Mouse (Mus musculus): Measurements from ENCODE around the gene Anapc15. TPM values are rescaled to one million over a fixed set of nuclear protein-coding genes. Genes with fewer than 3 reads are reported as not detected.
"Not testable (repeated sequence)": the region's sequence is repeated elsewhere in the genome, so short reads cannot be mapped to it uniquely, and the experiment has no call there.

Gene Anapc15
- polyA plus RNA-seq, 1 experiment from 2014 or later = 36.3 TPM

DNA sequence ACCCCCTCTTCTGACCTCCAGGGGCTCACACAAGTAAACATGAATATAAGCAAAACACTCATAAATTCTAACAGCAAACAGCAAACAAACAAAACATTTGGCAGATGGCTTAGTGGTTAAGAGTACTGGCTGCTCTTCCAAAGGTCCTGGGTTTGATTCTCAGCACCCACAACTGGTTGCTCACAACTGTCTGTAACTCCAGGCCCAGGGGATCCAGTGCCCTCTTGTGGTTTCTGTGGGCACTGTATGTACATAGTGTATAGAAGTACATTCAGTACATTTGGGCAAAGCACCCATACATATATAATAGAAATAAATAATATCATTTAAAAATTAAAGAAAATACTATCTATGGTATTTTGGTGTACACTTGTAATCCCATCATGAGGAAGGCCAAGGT lies 39.3 kb downstream of the Anapc15 start:
- H3K4me1 ChIP-seq (ENCODE audit: control insufficient read depth, low read depth, low read length) = peaks cover 17% of the 10 kb centered on the region
- H3K36me3 ChIP-seq (ENCODE audit: control insufficient read depth, insufficient read depth) = no peaks in the 10 kb centered on the region
- no peak overlapping the region for H3K4me2 ChIP-seq (ENCODE audit: low read depth, low read length)
- H3K9ac ChIP-seq (ENCODE audit: low read depth, low read length) = no peak overlapping the region
- no peak for ATAC-seq (ENCODE audit: low read depth)
- no peak overlapping the region for H3K4me3 ChIP-seq (ENCODE audit: low read depth, low read length)
- no peak overlapping the region for H3K27ac ChIP-seq (ENCODE audit: low read length)
- H3K9me3 ChIP-seq (replicated peaks; ENCODE audit: control insufficient read depth, low read length) = no peaks in the 10 kb centered on the region
- no peaks in the 10 kb centered on the region for H3K27me3 ChIP-seq (ENCODE audit: control insufficient read depth, insufficient read depth, low read depth, low read length)

GRCm38 (mm10) chr7:101905561-101906286 lies 42.2 kb downstream of the Anapc15 start, which contains the start of gene Lamtor1:
TSS of gene Lamtor1 (plus strand) at chr7:101905904.
- Histone ChIP-seq H3K9me3 (replicated peaks; ENCODE audit: control insufficient read depth, low read length) (no peaks in the 10 kb centered on the region), H3K36me3 (ENCODE audit: control insufficient read depth, insufficient read depth) (peaks cover 8% of the 10 kb centered on the region), H3K27me3 (ENCODE audit: control insufficient read depth, insufficient read depth, low read depth, low read length) (no peaks in the 10 kb centered on the region), H3K4me3 (ENCODE audit: low read depth, low read length) (peak within 1 kb of the TSS; percentile 92), H3K4me2 (ENCODE audit: low read depth, low read length) (peak within 1 kb of the TSS; percentile 83), H3K27ac (ENCODE audit: low read length) (peak within 1 kb of the TSS; percentile 97), H3K4me1 (ENCODE audit: control insufficient read depth, low read depth, low read length) (peaks cover 28% of the 10 kb centered on the region), H3K9ac (ENCODE audit: low read depth, low read length) (peak within 1 kb of the TSS; percentile 92)
- ATAC-seq (ENCODE audit: low read depth) = peak; percentile 97
- WGBS (ENCODE audit: insufficient replicate concordance) = under 1% methylated on average over 61 of the region's 61 CpGs

GRCm38 (mm10) chr7:101906287-101906681 lies 42.8 kb downstream of the Anapc15 start, which contains the start of gene Tomt:
TSS of gene Tomt (minus strand) at chr7:101906359.
- no peak for ATAC-seq (ENCODE audit: low read depth)
- Histone ChIP-seq H3K9me3 (replicated peaks; ENCODE audit: control insufficient read depth, low read length) (no peaks in the 10 kb centered on the region), H3K4me2 (ENCODE audit: low read depth, low read length) (peak within 1 kb of the TSS; percentile 83), H3K27ac (ENCODE audit: low read length) (peak within 1 kb of the TSS; percentile 97), H3K27me3 (ENCODE audit: control insufficient read depth, insufficient read depth, low read depth, low read length) (no peaks in the 10 kb centered on the region), H3K4me3 (ENCODE audit: low read depth, low read length) (peak within 1 kb of the TSS; percentile 92), H3K36me3 (ENCODE audit: control insufficient read depth, insufficient read depth) (peaks cover 8% of the 10 kb centered on the region), H3K4me1 (ENCODE audit: control insufficient read depth, low read depth, low read length) (peaks cover 28% of the 10 kb centered on the region), H3K9ac (ENCODE audit: low read depth, low read length) (peak within 1 kb of the TSS; percentile 92)
- WGBS (ENCODE audit: insufficient replicate concordance) = 5% methylated on average over 11 of the region's 11 CpGs

GRCm38 (mm10) chr7:101906696-101907095 lies 43.2 kb downstream of the Anapc15 start:
- H3K9ac ChIP-seq (ENCODE audit: low read depth, low read length) = peak overlapping the region; percentile 92
- H3K27ac ChIP-seq (ENCODE audit: low read length) = peak overlapping the region; percentile 97
- H3K36me3 ChIP-seq (ENCODE audit: control insufficient read depth, insufficient read depth) = peaks cover 8% of the 10 kb centered on the region
- peak overlapping the region; percentile 60 for H3K4me2 ChIP-seq (ENCODE audit: low read depth, low read length)
- peak overlapping the region; percentile 92 for H3K4me3 ChIP-seq (ENCODE audit: low read depth, low read length)
- H3K4me1 ChIP-seq (ENCODE audit: control insufficient read depth, low read depth, low read length) = peaks cover 28% of the 10 kb centered on the region
- 25% methylated on average over 8 of the region's 8 CpGs for WGBS (ENCODE audit: insufficient replicate concordance)
- H3K27me3 ChIP-seq (ENCODE audit: control insufficient read depth, insufficient read depth, low read depth, low read length) = no peaks in the 10 kb centered on the region
- no peak for ATAC-seq (ENCODE audit: low read depth)
- no peaks in the 10 kb centered on the region for H3K9me3 ChIP-seq (replicated peaks; ENCODE audit: control insufficient read depth, low read length)

DNA sequence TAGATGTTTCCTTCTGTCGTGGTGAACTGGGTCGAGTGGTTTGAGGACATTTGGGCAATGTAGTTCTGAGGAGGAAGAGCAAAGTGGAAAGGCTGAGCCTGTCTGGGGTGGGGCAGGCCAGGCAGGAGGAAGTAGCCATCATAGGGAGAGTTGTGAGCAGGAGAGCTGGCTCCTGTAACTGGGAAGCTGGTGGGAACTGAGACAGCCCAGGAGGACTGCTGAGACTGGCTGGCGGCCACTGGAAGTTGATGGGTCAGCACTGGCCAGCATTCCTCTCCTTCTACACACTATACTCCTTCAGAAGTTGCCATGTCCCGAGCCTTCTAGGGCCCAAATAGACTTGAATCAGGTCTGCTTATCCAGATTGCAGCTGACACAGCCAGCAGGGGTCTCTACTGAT lies 44.9 kb downstream of the Anapc15 start:
- WGBS (ENCODE audit: insufficient replicate concordance) = 29% methylated on average over 4 of the region's 4 CpGs
- peaks cover 24% of the 10 kb centered on the region for H3K36me3 ChIP-seq (ENCODE audit: control insufficient read depth, insufficient read depth)
- 0 out of 2 replicates have a peak overlapping the region, but pooled peaks have one; percentile 6 for H3K4me3 ChIP-seq (ENCODE audit: low read depth, low read length)
- H3K27ac ChIP-seq (ENCODE audit: low read length) = peak overlapping the region; percentile 13
- H3K9me3 ChIP-seq (replicated peaks; ENCODE audit: control insufficient read depth, low read length) = no peaks in the 10 kb centered on the region
- peak overlapping the region; percentile 60; the same call in 1 of the 2 replicates for H3K4me2 ChIP-seq (ENCODE audit: low read depth, low read length)
- ATAC-seq (ENCODE audit: low read depth) = no peak
- H3K27me3 ChIP-seq (ENCODE audit: control insufficient read depth, insufficient read depth, low read depth, low read length) = no peaks in the 10 kb centered on the region
- H3K4me1 ChIP-seq (ENCODE audit: control insufficient read depth, low read depth, low read length) = peaks cover 28% of the 10 kb centered on the region
- H3K9ac ChIP-seq (ENCODE audit: low read depth, low read length) = peak overlapping the region; percentile 23; the same call in 1 of the 2 replicates

DNA sequence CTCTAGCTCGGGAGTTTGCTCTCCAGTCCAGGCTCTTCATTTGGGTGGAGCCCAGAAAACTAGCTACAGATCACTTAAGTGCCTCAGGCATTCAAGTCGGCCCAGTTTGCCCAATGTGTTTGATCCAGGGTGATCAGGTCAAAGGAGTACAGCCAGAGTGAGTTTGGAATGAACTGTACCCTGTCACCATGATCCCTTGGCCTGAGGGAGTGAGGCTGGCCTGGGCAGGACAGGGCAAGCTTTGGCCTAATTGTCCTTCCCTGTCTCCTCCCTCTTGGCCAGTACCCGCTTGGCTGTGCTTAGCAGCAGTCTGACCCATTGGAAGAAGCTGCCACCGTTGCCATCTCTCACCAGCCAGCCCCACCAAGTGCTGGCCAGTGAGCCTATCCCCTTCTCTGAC lies 46.6 kb downstream of the Anapc15 start:
- ATAC-seq (ENCODE audit: low read depth) = no peak

DNA sequence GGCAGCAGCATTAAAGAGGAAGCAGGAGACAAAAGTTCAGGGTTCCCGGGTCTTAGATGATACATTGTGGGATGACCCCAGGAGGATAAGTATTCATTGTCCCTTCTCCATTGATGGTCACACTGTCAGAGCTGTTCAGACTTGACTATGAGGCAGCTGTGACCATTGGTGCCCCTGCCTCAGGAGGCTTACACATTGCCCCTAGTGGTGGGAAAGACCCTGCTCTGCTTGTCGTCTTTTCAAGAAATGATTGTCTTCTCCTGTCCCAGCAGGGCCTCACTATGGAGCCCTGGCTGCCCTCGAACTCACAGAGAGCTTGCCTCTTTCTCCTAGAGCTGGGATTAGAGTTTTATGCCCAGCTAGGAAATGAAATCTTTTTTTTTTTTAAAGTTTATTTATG lies 48.5 kb downstream of the Anapc15 start:
- Histone ChIP-seq H3K9ac (ENCODE audit: low read depth, low read length) (no peak overlapping the region), H3K4me2 (ENCODE audit: low read depth, low read length) (no peak overlapping the region), H3K9me3 (replicated peaks; ENCODE audit: control insufficient read depth, low read length) (no peaks in the 10 kb centered on the region), H3K4me3 (ENCODE audit: low read depth, low read length) (no peak overlapping the region), H3K27ac (ENCODE audit: low read length) (no peak overlapping the region), H3K4me1 (ENCODE audit: control insufficient read depth, low read depth, low read length) (peaks cover 19% of the 10 kb centered on the region), H3K27me3 (ENCODE audit: control insufficient read depth, insufficient read depth, low read depth, low read length) (no peaks in the 10 kb centered on the region), H3K36me3 (ENCODE audit: control insufficient read depth, insufficient read depth) (peaks cover 27% of the 10 kb centered on the region)
- no peak for ATAC-seq (ENCODE audit: low read depth)
- 68% methylated on average over 3 of the region's 3 CpGs for WGBS (ENCODE audit: insufficient replicate concordance)

More for the DNA sequence above, 46.6 kb downstream of the Anapc15 start:
- 73% methylated on average over 4 of the region's 4 CpGs for WGBS (ENCODE audit: insufficient replicate concordance)
- Histone ChIP-seq H3K4me1 (ENCODE audit: control insufficient read depth, low read depth, low read length) (peaks cover 25% of the 10 kb centered on the region), H3K27me3 (ENCODE audit: control insufficient read depth, insufficient read depth, low read depth, low read length) (no peaks in the 10 kb centered on the region), H3K4me3 (ENCODE audit: low read depth, low read length) (no peak overlapping the region), H3K4me2 (ENCODE audit: low read depth, low read length) (no peak overlapping the region), H3K9ac (ENCODE audit: low read depth, low read length) (no peak overlapping the region), H3K9me3 (replicated peaks; ENCODE audit: control insufficient read depth, low read length) (no peaks in the 10 kb centered on the region), H3K36me3 (ENCODE audit: control insufficient read depth, insufficient read depth) (peaks cover 27% of the 10 kb centered on the region), H3K27ac (ENCODE audit: low read length) (no peak overlapping the region)

- 10% methylated on average over 1 of the region's 1 CpGs for WGBS (ENCODE audit: insufficient replicate concordance)
- Histone ChIP-seq H3K27me3 (ENCODE audit: control insufficient read depth, insufficient read depth, low read depth, low read length) (no peaks in the 10 kb centered on the region), H3K4me2 (ENCODE audit: low read depth, low read length) (no peak overlapping the region), H3K27ac (ENCODE audit: low read length) (no peak overlapping the region), H3K4me1 (ENCODE audit: control insufficient read depth, low read depth, low read length) (no peaks in the 10 kb centered on the region), H3K9ac (ENCODE audit: low read depth, low read length) (no peak overlapping the region), H3K9me3 (replicated peaks; ENCODE audit: control insufficient read depth, low read length) (no peaks in the 10 kb centered on the region), H3K36me3 (ENCODE audit: control insufficient read depth, insufficient read depth) (peaks cover 6% of the 10 kb centered on the region), H3K4me3 (ENCODE audit: low read depth, low read length) (no peak overlapping the region)
- 0 out of 2 replicates have a peak, but pooled peaks have one; percentile 39 for ATAC-seq (ENCODE audit: low read depth)
Observed at GRCm38 (mm10) chr7:101918071-101918470, 54.6 kb downstream of the Anapc15 start.

- not testable (repeated sequence) for H3K36me3 ChIP-seq (ENCODE audit: control insufficient read depth, insufficient read depth); H3K4me2 ChIP-seq (ENCODE audit: low read depth, low read length); H3K4me3 ChIP-seq (ENCODE audit: low read depth, low read length); H3K9me3 ChIP-seq (replicated peaks; ENCODE audit: control insufficient read depth, low read length); H3K27ac ChIP-seq (ENCODE audit: low read length); ATAC-seq (ENCODE audit: low read depth); H3K4me1 ChIP-seq (ENCODE audit: control insufficient read depth, low read depth, low read length); H3K9ac ChIP-seq (ENCODE audit: low read depth, low read length); H3K27me3 ChIP-seq (ENCODE audit: control insufficient read depth, insufficient read depth, low read depth, low read length)
Observed at GRCm38 (mm10) chr7:101925892-101926291, 62.4 kb downstream of the Anapc15 start.
